Mouse (Mus musculus): Measurements from ENCODE around the gene Ttc28. TPM values are rescaled to one million over a fixed set of nuclear protein-coding genes. Genes with fewer than 3 reads are reported as not detected.
A peak's percentile ranks its signal among the peaks of the same experiment; 100 is the strongest.

Ttc28 gene
- polyA plus RNA-seq, 1 experiment from 2014 or later: 28.2 TPM

DNA sequence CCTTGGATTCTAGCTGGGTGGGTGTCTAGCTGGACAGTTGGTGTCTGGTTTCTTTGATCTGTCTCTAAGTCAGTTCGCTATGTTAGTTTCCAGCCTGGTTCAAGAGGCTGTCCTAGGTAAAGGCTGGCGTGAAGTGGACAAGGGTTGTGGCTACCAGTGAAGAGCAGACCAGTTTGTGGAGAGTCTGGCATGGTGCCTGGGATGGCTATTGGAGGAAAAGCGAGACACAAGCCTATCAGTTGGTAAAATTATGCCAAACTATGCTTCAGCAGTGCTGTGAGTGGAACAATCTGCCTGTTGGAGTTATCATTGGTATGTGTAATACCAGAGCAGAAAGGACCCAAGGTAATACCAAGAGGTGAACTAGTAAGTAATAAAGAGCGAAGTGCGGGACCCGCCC is 166.8 kb downstream of the Ttc28 start:
- Histone ChIP-seq H3K27me3 (no peaks in the 10 kb centered on the region), H3K36me3 (no peaks in the 10 kb centered on the region), H3K9ac (no peak overlapping the region), H3K4me2 (replicated peaks) (no peak overlapping the region), H3K27ac (no peak overlapping the region), H3K4me1 (peaks cover 55% of the 10 kb centered on the region), H3K9me3 (replicated peaks) (no peaks in the 10 kb centered on the region), H3K4me3 (no peak overlapping the region)
- WGBS: 91% methylated on average over 6 of the region's 6 CpGs
- ATAC-seq (ENCODE audit: low FRiP score): no peak

- Histone ChIP-seq H3K4me2 (replicated peaks) (no peak overlapping the region), H3K9ac (no peak overlapping the region), H3K27ac (peak overlapping the region; percentile 62), H3K27me3 (no peaks in the 10 kb centered on the region), H3K9me3 (replicated peaks) (no peaks in the 10 kb centered on the region), H3K4me1 (peaks cover 52% of the 10 kb centered on the region), H3K36me3 (no peaks in the 10 kb centered on the region), H3K4me3 (no peak overlapping the region)
- 51% methylated on average over 14 of the region's 14 CpGs for WGBS
- ATAC-seq (ENCODE audit: low FRiP score): 0 out of 2 replicates have a peak, but pooled peaks have one; percentile 59
Measured at GRCm38 (mm10) chr5:111046841-111047476, 167.4 kb downstream of the Ttc28 start.

GRCm38 (mm10) chr5:111048036-111048435 is 168.4 kb downstream of the Ttc28 start:
- 83% methylated on average over 5 of the region's 5 CpGs for WGBS

DNA sequence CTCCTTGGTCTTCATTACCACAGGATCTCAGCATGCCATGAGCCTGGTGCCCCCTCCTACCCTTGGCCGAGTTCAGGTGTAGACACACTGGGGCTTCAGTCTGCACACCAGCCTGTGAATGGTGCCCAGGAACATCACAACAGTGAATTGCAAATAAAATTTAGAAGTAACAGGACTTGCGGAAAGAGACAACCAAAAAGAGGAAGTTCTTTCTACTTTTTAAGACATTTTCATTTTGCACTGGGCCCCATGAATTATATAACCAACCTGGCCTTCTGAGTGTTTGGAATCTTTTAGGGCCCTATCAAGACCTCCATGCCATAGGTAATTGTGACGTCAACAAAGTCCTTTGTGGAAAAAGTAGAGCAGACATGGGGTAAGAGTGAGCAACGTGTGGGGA is 170.0 kb downstream of the Ttc28 start:
- no peak for ATAC-seq (ENCODE audit: low FRiP score)
- no peaks in the 10 kb centered on the region for H3K27me3 ChIP-seq
- no peak overlapping the region for H3K9ac ChIP-seq
- WGBS: 91% methylated on average over 4 of the region's 4 CpGs
- H3K4me3 ChIP-seq: no peak overlapping the region
- no peak overlapping the region for H3K4me2 ChIP-seq (replicated peaks)
- peaks cover 50% of the 10 kb centered on the region for H3K4me1 ChIP-seq
- no peaks in the 10 kb centered on the region for H3K9me3 ChIP-seq (replicated peaks)
- no peak overlapping the region for H3K27ac ChIP-seq
- H3K36me3 ChIP-seq: no peaks in the 10 kb centered on the region

More at GRCm38 (mm10) chr5:111048036-111048435, 168.4 kb downstream of the Ttc28 start:
- H3K27ac ChIP-seq: no peak overlapping the region
- H3K4me2 ChIP-seq (replicated peaks): no peak overlapping the region
- no peaks in the 10 kb centered on the region for H3K36me3 ChIP-seq
- H3K27me3 ChIP-seq: no peaks in the 10 kb centered on the region
- no peak for ATAC-seq (ENCODE audit: low FRiP score)
- H3K4me1 ChIP-seq: peaks cover 51% of the 10 kb centered on the region
- no peak overlapping the region for H3K4me3 ChIP-seq
- no peak overlapping the region for H3K9ac ChIP-seq
- H3K9me3 ChIP-seq (replicated peaks): no peaks in the 10 kb centered on the region

- H3K27me3 ChIP-seq: no peaks in the 10 kb centered on the region
- no peak overlapping the region for H3K4me2 ChIP-seq (replicated peaks)
- no peak overlapping the region for H3K9ac ChIP-seq
- no peak for ATAC-seq (ENCODE audit: low FRiP score)
- H3K4me1 ChIP-seq: peaks cover 50% of the 10 kb centered on the region
- H3K4me3 ChIP-seq: no peak overlapping the region
- no peaks in the 10 kb centered on the region for H3K9me3 ChIP-seq (replicated peaks)
- H3K27ac ChIP-seq: no peak overlapping the region
- 82% methylated on average over 9 of the region's 9 CpGs for WGBS
- H3K36me3 ChIP-seq: no peaks in the 10 kb centered on the region
Measured at GRCm38 (mm10) chr5:111050135-111050534, 170.5 kb downstream of the Ttc28 start.

DNA sequence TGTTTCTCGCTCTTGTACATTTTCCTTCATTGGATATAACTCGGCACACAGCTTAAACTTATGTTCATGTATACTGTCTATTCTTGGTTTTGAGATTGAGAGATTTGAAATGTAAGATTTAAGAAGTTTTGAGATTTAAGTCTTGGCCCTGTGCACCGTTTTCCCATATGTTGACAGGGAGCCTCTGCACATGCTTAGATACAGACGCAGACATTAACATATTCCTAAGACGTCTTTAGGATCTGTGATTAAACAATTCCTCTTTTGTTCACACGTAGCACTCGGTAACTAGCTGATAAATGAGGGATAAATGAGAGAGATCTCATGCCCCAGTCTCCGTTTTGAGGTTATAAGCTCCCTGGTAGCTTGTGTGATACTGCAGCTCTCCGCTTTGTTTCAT is 174.8 kb downstream of the Ttc28 start:
- WGBS: 41% methylated on average over 9 of the region's 9 CpGs

GRCm38 (mm10) chr5:111054848-111055428 is 175.3 kb downstream of the Ttc28 start:
- peak overlapping the region; percentile 39 for H3K4me2 ChIP-seq (replicated peaks)
- no peak for ATAC-seq (ENCODE audit: low FRiP score)
- H3K27me3 ChIP-seq: no peaks in the 10 kb centered on the region
- no peak overlapping the region; the same call in 1 of the 2 replicates for H3K9ac ChIP-seq
- no peaks in the 10 kb centered on the region for H3K36me3 ChIP-seq
- 29% methylated on average over 17 of the region's 17 CpGs for WGBS
- H3K9me3 ChIP-seq (replicated peaks): no peaks in the 10 kb centered on the region
- peak overlapping the region; percentile 78 for H3K27ac ChIP-seq
- peaks cover 61% of the 10 kb centered on the region for H3K4me1 ChIP-seq
- H3K4me3 ChIP-seq: no peak overlapping the region

More for the DNA sequence above, 174.8 kb downstream of the Ttc28 start:
- peak overlapping the region; percentile 78 for H3K27ac ChIP-seq
- no peaks in the 10 kb centered on the region for H3K9me3 ChIP-seq (replicated peaks)
- no peaks in the 10 kb centered on the region for H3K27me3 ChIP-seq
- no peak for ATAC-seq (ENCODE audit: low FRiP score)
- no peak overlapping the region for H3K9ac ChIP-seq
- no peak overlapping the region for H3K4me3 ChIP-seq
- no peaks in the 10 kb centered on the region for H3K36me3 ChIP-seq
- peaks cover 58% of the 10 kb centered on the region for H3K4me1 ChIP-seq
- 0 out of 2 replicates have a peak overlapping the region, but pooled peaks have one; percentile 39 for H3K4me2 ChIP-seq (replicated peaks)

DNA sequence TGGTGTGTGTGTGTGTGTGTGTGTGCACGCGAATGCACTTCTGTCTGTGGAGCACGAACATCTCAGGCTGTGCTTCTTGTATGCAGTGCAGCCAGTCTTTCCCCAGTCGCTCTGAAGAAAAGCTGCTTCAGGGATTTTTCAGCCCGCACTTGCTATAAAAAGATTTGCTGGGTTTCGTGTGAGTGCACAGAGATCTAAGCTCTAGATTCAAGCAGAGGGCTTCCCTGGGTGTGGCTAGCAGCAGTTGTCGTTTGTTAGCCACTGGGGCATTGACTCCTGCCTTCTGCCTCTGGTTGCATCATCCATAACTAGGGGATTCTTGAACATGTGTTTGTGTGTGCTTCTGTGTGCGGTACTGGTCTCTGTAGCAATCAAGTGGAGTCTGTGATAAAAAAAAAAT is 175.9 kb downstream of the Ttc28 start:
- no peaks in the 10 kb centered on the region for H3K36me3 ChIP-seq
- no peak; the same call in 1 of the 2 replicates for ATAC-seq (ENCODE audit: low FRiP score)
- H3K27ac ChIP-seq: peak overlapping the region; percentile 78
- WGBS: 54% methylated on average over 8 of the region's 8 CpGs
- H3K4me3 ChIP-seq: no peak overlapping the region
- H3K4me2 ChIP-seq (replicated peaks): peak overlapping the region; percentile 39
- H3K9me3 ChIP-seq (replicated peaks): no peaks in the 10 kb centered on the region
- H3K9ac ChIP-seq: no peak overlapping the region; the same call in 1 of the 2 replicates
- H3K4me1 ChIP-seq: peaks cover 61% of the 10 kb centered on the region
- H3K27me3 ChIP-seq: no peaks in the 10 kb centered on the region

DNA sequence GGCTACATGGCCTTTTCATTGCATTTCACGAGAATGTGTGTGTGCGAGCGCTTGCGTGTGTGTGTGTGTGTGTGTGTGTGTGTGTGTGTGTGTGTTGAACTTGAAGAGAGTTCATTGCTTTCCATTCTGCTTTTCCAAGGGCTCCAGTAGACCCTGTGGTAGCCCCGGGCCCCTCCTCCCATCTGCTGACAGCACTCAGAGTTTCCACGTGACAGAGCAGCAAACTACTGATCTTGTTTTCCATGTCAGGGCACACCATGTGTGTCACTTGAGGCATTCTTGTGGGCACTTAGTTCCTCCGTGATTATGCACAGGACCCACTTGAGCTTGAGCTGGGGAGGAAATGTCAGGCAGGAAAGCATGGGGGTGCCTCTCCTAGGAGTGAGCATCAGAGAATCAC is 177.5 kb downstream of the Ttc28 start:
- Histone ChIP-seq H3K27ac (no peak overlapping the region), H3K4me2 (replicated peaks) (no peak overlapping the region), H3K4me3 (no peak overlapping the region), H3K36me3 (no peaks in the 10 kb centered on the region), H3K4me1 (peaks cover 61% of the 10 kb centered on the region), H3K27me3 (no peaks in the 10 kb centered on the region), H3K9ac (no peak overlapping the region), H3K9me3 (replicated peaks) (no peaks in the 10 kb centered on the region)
- 0 out of 2 replicates have a peak, but pooled peaks have one; percentile 41 for ATAC-seq (ENCODE audit: low FRiP score)
- WGBS: 61% methylated on average over 7 of the region's 7 CpGs

DNA sequence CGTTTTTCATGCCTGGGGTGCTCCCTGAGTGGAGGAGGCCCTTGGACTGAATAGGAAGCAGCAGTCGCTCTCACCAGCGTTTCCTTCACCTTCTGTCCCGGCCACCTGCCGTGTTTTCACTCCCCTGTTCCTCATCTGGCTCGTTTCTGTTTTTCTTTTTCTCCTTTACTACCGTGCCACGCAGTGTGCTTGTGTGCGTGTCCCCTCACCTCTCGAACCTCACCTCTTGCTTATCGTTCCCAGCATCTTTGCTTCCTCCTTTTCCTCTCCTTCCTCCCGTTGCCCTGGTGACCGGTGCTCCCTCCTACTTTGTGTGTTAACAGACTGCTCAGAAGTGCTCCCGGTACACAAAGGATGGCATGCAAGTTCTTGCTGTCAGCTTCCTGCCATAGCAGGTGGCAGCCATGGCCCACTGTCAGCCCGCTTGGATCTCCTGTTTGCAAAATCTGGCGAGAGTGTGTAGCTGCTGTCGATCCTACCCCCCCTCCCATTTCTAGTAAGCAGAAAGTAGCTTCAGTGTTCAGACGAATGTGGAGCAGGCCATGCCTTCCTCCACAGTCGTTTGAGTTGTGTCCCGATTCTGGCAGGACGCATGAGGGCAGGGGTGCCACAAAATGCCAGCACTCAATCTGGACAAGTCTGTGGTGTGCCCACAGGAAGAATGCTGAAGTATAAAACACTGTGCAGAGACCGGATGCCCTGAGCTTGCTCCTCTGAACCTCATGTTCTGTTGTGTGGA is 179.0 kb downstream of the Ttc28 start:
- Histone ChIP-seq H3K27me3 (no peaks in the 10 kb centered on the region), H3K36me3 (no peaks in the 10 kb centered on the region), H3K4me2 (replicated peaks) (no peak overlapping the region), H3K4me3 (no peak overlapping the region), H3K9ac (no peak overlapping the region), H3K4me1 (peaks cover 58% of the 10 kb centered on the region), H3K27ac (0 out of 2 replicates have a peak overlapping the region, but pooled peaks have one; percentile 19), H3K9me3 (replicated peaks) (no peaks in the 10 kb centered on the region)
- ATAC-seq (ENCODE audit: low FRiP score): no peak
- WGBS: 66% methylated on average over 22 of the region's 22 CpGs

GRCm38 (mm10) chr5:111059140-111059921 is 179.7 kb downstream of the Ttc28 start:
- H3K4me2 ChIP-seq (replicated peaks): no peak overlapping the region
- H3K9me3 ChIP-seq (replicated peaks): no peaks in the 10 kb centered on the region
- H3K27me3 ChIP-seq: no peaks in the 10 kb centered on the region
- 0 out of 2 replicates have a peak overlapping the region, but pooled peaks have one; percentile 19 for H3K27ac ChIP-seq
- WGBS: 79% methylated on average over 11 of the region's 11 CpGs
- ATAC-seq (ENCODE audit: low FRiP score): no peak
- H3K9ac ChIP-seq: no peak overlapping the region
- H3K4me3 ChIP-seq: no peak overlapping the region
- no peaks in the 10 kb centered on the region for H3K36me3 ChIP-seq
- H3K4me1 ChIP-seq: peaks cover 50% of the 10 kb centered on the region

Data from hindbrain, embryonic 12.5 days (tissue).